Mouse (Mus musculus): ENCODE results near the gene Casz1. TPM values are rescaled to one million over a fixed set of nuclear protein-coding genes. Genes with fewer than 3 reads are reported as not detected.

Gene Casz1
- polyA plus RNA-seq, 1 experiment from 2014 or later: 16.1 TPM

- WGBS: 64% methylated on average over 6 of the region's 6 CpGs
- H3K4me1 ChIP-seq (ENCODE audit: control insufficient read depth, insufficient read depth, low read length): peaks cover 9% of the 10 kb centered on the region
- no peak overlapping the region for H3K9ac ChIP-seq (replicated peaks; ENCODE audit: low read depth, low read length)
- no peak overlapping the region for H3K4me2 ChIP-seq (ENCODE audit: low read depth, low read length)
- H3K27me3 ChIP-seq (ENCODE audit: control insufficient read depth, insufficient read depth, low read length): peaks cover 33% of the 10 kb centered on the region
- H3K36me3 ChIP-seq (ENCODE audit: control insufficient read depth, insufficient read depth, low read length): no peaks in the 10 kb centered on the region
- no peak overlapping the region for H3K4me3 ChIP-seq (ENCODE audit: low read depth, low read length)
- ATAC-seq (ENCODE audit: low read depth): no peak
- no peaks in the 10 kb centered on the region for H3K9me3 ChIP-seq (ENCODE audit: control insufficient read depth, low read length)
- no peak overlapping the region for H3K27ac ChIP-seq (ENCODE audit: low read depth, low read length)
These were observed 91.9 kb downstream of the Casz1 start for GRCm38 (mm10) chr4:148896125-148896524.

DNA sequence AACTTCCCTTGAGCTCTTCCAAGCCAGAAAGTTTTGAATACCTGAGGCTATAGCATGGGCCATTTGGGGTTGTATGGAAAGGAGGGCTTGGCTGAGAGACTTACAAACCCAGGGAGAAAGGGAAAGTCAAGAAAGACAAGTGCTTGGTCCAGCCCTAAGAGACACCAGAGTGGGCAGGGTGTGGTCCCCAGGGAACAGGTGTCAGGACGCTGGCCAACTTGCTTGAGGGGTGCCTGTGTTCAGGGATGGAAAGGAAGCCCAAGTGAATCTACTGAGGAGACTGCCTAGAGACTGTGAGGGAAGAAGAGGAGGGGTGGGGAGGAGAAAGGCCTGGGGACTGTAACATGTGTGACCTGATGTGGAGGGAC is 95.7 kb downstream of the Casz1 start:
- peaks cover 33% of the 10 kb centered on the region for H3K27me3 ChIP-seq (ENCODE audit: control insufficient read depth, insufficient read depth, low read length)
- H3K9ac ChIP-seq (replicated peaks; ENCODE audit: low read depth, low read length): peak overlapping the region; percentile 53; the same call in 1 of the 2 replicates

GRCm38 (mm10) chr4:148900295-148901211 is 96.3 kb downstream of the Casz1 start:
- WGBS: under 1% methylated on average over 88 of the region's 123 CpGs
- ATAC-seq (ENCODE audit: low read depth): peak; percentile 79
- Histone ChIP-seq H3K27me3 (ENCODE audit: control insufficient read depth, insufficient read depth, low read length) (peaks cover 30% of the 10 kb centered on the region), H3K4me2 (ENCODE audit: low read depth, low read length) (peak overlapping the region; percentile 98), H3K27ac (ENCODE audit: low read depth, low read length) (peak overlapping the region; percentile 64), H3K4me1 (ENCODE audit: control insufficient read depth, insufficient read depth, low read length) (peaks cover 3% of the 10 kb centered on the region; the same call in 1 of the 2 replicates), H3K4me3 (ENCODE audit: low read depth, low read length) (peak overlapping the region; percentile 64), H3K9ac (replicated peaks; ENCODE audit: low read depth, low read length) (peak overlapping the region; percentile 53), H3K36me3 (ENCODE audit: control insufficient read depth, insufficient read depth, low read length) (no peaks in the 10 kb centered on the region), H3K9me3 (ENCODE audit: control insufficient read depth, low read length) (no peaks in the 10 kb centered on the region)

More for the DNA sequence above, 95.7 kb downstream of the Casz1 start:
- H3K4me1 ChIP-seq (ENCODE audit: control insufficient read depth, insufficient read depth, low read length): peaks cover 3% of the 10 kb centered on the region; the same call in 1 of the 2 replicates
- H3K36me3 ChIP-seq (ENCODE audit: control insufficient read depth, insufficient read depth, low read length): no peaks in the 10 kb centered on the region
- peak overlapping the region; percentile 64 for H3K4me3 ChIP-seq (ENCODE audit: low read depth, low read length)
- H3K9me3 ChIP-seq (ENCODE audit: control insufficient read depth, low read length): no peaks in the 10 kb centered on the region
- H3K4me2 ChIP-seq (ENCODE audit: low read depth, low read length): peak overlapping the region; percentile 98
- 0 out of 2 replicates have a peak, but pooled peaks have one; percentile 1 for ATAC-seq (ENCODE audit: low read depth)
- no peak overlapping the region for H3K27ac ChIP-seq (ENCODE audit: low read depth, low read length)
- WGBS: 21% methylated on average over 1 of the region's 1 CpGs

GRCm38 (mm10) chr4:148901275-148902052 is 97.2 kb downstream of the Casz1 start:
- peak overlapping the region; percentile 98 for H3K4me2 ChIP-seq (ENCODE audit: low read depth, low read length)
- H3K27me3 ChIP-seq (ENCODE audit: control insufficient read depth, insufficient read depth, low read length): peaks cover 26% of the 10 kb centered on the region
- no peaks in the 10 kb centered on the region for H3K9me3 ChIP-seq (ENCODE audit: control insufficient read depth, low read length)
- H3K9ac ChIP-seq (replicated peaks; ENCODE audit: low read depth, low read length): peak overlapping the region; percentile 53
- ATAC-seq (ENCODE audit: low read depth): no peak
- H3K4me3 ChIP-seq (ENCODE audit: low read depth, low read length): peak overlapping the region; percentile 64
- peaks cover 3% of the 10 kb centered on the region; the same call in 1 of the 2 replicates for H3K4me1 ChIP-seq (ENCODE audit: control insufficient read depth, insufficient read depth, low read length)
- peak overlapping the region; percentile 31; the same call in 1 of the 2 replicates for H3K27ac ChIP-seq (ENCODE audit: low read depth, low read length)
- WGBS: under 1% methylated on average over 52 of the region's 64 CpGs
- no peaks in the 10 kb centered on the region for H3K36me3 ChIP-seq (ENCODE audit: control insufficient read depth, insufficient read depth, low read length)

DNA sequence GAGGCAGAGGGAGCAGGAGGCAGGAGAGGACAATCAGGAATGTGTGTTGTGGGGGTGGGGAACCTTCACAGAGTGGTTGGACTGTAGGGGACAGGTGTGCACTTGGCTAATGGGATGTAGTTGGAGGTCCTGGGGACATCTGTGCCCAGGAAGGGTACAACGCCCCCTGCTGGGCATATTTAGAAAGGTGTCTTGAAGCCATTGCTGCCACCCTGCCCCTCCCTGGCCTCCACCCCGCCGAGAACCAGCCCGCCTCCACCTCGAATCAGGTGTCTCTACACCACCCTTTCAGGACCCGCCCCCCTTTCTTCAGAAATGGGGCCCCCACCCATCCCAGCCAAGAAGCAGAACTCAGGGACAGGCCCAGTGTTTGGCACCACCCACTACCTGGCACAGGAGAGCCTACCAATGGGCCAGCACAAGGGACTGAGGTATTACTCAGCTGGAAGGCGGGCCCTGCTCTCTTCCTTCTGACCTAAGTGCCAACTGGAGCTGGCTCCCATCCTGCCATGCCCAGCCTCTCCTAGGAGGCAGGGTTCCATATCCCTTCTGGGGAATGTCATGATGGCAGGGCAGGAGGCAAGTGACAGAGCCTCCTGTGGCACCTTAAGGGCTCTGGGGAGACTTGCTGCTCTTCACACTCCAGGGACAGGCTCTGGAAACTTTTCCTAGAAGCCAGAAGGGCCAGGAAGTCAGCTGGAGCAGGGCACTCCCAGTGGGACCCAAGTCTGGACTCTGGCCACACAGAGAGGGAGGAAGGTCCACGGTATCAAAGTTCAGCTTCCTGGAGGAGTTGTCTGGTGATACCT is 98.9 kb downstream of the Casz1 start:
- no peaks in the 10 kb centered on the region for H3K36me3 ChIP-seq (ENCODE audit: control insufficient read depth, insufficient read depth, low read length)
- WGBS: 34% methylated on average over 8 of the region's 8 CpGs
- no peaks in the 10 kb centered on the region for H3K9me3 ChIP-seq (ENCODE audit: control insufficient read depth, low read length)
- peak overlapping the region; percentile 98; the same call in 1 of the 2 replicates for H3K4me2 ChIP-seq (ENCODE audit: low read depth, low read length)
- peaks cover 26% of the 10 kb centered on the region for H3K27me3 ChIP-seq (ENCODE audit: control insufficient read depth, insufficient read depth, low read length)
- ATAC-seq (ENCODE audit: low read depth): no peak
- H3K27ac ChIP-seq (ENCODE audit: low read depth, low read length): 0 out of 2 replicates have a peak overlapping the region, but pooled peaks have one; percentile 16
- H3K9ac ChIP-seq (replicated peaks; ENCODE audit: low read depth, low read length): no peak overlapping the region
- H3K4me1 ChIP-seq (ENCODE audit: control insufficient read depth, insufficient read depth, low read length): peaks cover 4% of the 10 kb centered on the region; the same call in 1 of the 2 replicates
- H3K4me3 ChIP-seq (ENCODE audit: low read depth, low read length): no peak overlapping the region

- no peak for ATAC-seq (ENCODE audit: low read depth)
- Histone ChIP-seq H3K4me3 (ENCODE audit: low read depth, low read length) (no peak overlapping the region), H3K36me3 (ENCODE audit: control insufficient read depth, insufficient read depth, low read length) (no peaks in the 10 kb centered on the region), H3K4me1 (ENCODE audit: control insufficient read depth, insufficient read depth, low read length) (peaks cover 16% of the 10 kb centered on the region), H3K27me3 (ENCODE audit: control insufficient read depth, insufficient read depth, low read length) (peaks cover 10% of the 10 kb centered on the region), H3K27ac (ENCODE audit: low read depth, low read length) (no peak overlapping the region), H3K9me3 (ENCODE audit: control insufficient read depth, low read length) (no peaks in the 10 kb centered on the region), H3K4me2 (ENCODE audit: low read depth, low read length) (no peak overlapping the region), H3K9ac (replicated peaks; ENCODE audit: low read depth, low read length) (no peak overlapping the region)
- 97% methylated on average over 7 of the region's 7 CpGs for WGBS
These were observed 101.1 kb downstream of the Casz1 start for GRCm38 (mm10) chr4:148905295-148905694.

DNA sequence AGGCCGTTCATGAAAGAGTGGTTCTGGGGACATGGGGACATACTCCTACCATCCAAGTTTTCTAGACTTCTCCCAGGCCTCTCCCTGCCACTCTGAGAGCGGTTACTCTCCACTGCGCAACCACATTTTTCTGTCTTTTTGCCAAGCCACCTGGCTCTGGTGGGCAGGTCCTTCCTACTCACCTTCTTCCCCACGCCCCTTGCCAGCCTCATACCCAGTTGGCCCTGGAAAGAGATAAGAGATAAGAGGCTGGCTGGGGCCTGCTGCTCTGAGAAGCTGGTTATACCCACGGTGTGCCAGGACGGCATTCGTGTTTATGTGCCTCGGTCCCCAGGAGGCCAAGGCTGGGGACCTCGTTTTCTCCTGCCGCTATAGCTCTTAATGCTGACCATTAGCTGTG is 102.6 kb downstream of the Casz1 start:
- H3K4me2 ChIP-seq (ENCODE audit: low read depth, low read length): no peak overlapping the region
- peaks cover 4% of the 10 kb centered on the region; the same call in 1 of the 2 replicates for H3K27me3 ChIP-seq (ENCODE audit: control insufficient read depth, insufficient read depth, low read length)
- WGBS: 81% methylated on average over 10 of the region's 10 CpGs
- H3K4me1 ChIP-seq (ENCODE audit: control insufficient read depth, insufficient read depth, low read length): peaks cover 13% of the 10 kb centered on the region; the same call in 1 of the 2 replicates
- no peak for ATAC-seq (ENCODE audit: low read depth)
- no peaks in the 10 kb centered on the region for H3K36me3 ChIP-seq (ENCODE audit: control insufficient read depth, insufficient read depth, low read length)
- H3K27ac ChIP-seq (ENCODE audit: low read depth, low read length): no peak overlapping the region
- no peak overlapping the region for H3K9ac ChIP-seq (replicated peaks; ENCODE audit: low read depth, low read length)
- H3K4me3 ChIP-seq (ENCODE audit: low read depth, low read length): no peak overlapping the region
- H3K9me3 ChIP-seq (ENCODE audit: control insufficient read depth, low read length): no peaks in the 10 kb centered on the region

- 0 out of 2 replicates have a peak, but pooled peaks have one; percentile 36 for ATAC-seq (ENCODE audit: low read depth)
- H3K36me3 ChIP-seq (ENCODE audit: control insufficient read depth, insufficient read depth, low read length): no peaks in the 10 kb centered on the region
- H3K9ac ChIP-seq (replicated peaks; ENCODE audit: low read depth, low read length): no peak overlapping the region
- H3K4me1 ChIP-seq (ENCODE audit: control insufficient read depth, insufficient read depth, low read length): peaks cover 13% of the 10 kb centered on the region; the same call in 1 of the 2 replicates
- H3K4me3 ChIP-seq (ENCODE audit: low read depth, low read length): no peak overlapping the region
- 0 out of 2 replicates have a peak overlapping the region, but pooled peaks have one; percentile 16 for H3K27ac ChIP-seq (ENCODE audit: low read depth, low read length)
- no peak overlapping the region for H3K4me2 ChIP-seq (ENCODE audit: low read depth, low read length)
- no peaks in the 10 kb centered on the region; the same call in 1 of the 2 replicates for H3K27me3 ChIP-seq (ENCODE audit: control insufficient read depth, insufficient read depth, low read length)
- no peaks in the 10 kb centered on the region for H3K9me3 ChIP-seq (ENCODE audit: control insufficient read depth, low read length)
- WGBS: 24% methylated on average over 11 of the region's 11 CpGs
These were observed 104.0 kb downstream of the Casz1 start for GRCm38 (mm10) chr4:148908214-148908681.
